Mouse (Mus musculus): ENCODE measurements at regions not wholly inside any gene's neighbourhood (a gene's known extent, or its start where the extent isn't known, plus 50 kb on each side); places are given as distances from the start of the nearest gene placed in this dataset.

DNA sequence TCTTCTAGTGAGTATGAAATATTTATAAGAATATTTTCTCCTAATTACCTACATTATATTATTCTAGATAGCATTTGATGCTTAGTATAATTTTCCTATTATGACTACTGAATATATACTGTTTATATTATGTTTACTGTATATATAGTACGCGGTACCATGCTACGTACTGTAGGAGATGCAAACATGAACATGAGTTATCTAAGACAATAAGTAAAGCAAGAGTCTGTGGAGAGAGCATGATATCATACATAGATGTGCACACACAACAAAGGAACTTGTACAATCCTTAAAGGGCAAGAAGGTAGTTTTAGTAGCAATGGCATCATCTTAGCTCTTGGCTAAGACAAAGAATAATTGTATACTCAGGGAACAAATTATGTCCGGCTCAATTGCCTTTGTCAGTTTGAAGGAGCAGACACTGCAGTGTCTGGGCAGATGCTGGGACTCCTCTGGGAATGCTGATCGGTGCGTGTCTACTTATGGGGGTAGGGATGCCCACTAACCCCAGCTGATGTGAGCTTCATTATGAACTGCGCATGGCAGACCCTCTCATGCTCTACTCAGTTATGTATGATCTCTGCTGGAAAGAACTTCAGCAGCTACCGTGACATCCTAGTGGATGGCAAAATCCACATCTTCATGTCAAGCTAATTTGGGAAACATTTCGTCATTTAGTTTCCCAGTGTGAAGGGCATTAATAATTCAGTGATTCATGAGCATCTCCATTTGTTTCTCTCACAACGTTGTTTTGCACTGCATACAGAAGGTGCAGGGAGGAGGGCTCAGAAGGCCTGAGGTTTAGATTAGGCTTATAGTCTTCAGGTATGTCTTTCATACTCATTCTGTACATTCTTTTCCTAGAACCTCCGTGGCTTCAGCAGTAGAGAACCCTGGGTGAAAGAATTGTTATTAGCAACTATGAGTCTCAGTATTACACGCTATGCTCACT is 70.8 kb upstream of the Mycbp2 start:
- Histone ChIP-seq H3K9ac (no peak overlapping the region), H3K27ac (peak overlapping the region; percentile 61), H3K27me3 (no peaks in the 10 kb centered on the region), H3K4me3 (no peak overlapping the region), H3K36me3 (no peaks in the 10 kb centered on the region), H3K4me2 (no peak overlapping the region), H3K9me3 (no peaks in the 10 kb centered on the region), H3K4me1 (replicated peaks) (peaks cover 14% of the 10 kb centered on the region)
- ATAC-seq (ENCODE audit: low FRiP score): peak; percentile 83
- WGBS: 52% methylated on average over 12 of the region's 12 CpGs

DNA sequence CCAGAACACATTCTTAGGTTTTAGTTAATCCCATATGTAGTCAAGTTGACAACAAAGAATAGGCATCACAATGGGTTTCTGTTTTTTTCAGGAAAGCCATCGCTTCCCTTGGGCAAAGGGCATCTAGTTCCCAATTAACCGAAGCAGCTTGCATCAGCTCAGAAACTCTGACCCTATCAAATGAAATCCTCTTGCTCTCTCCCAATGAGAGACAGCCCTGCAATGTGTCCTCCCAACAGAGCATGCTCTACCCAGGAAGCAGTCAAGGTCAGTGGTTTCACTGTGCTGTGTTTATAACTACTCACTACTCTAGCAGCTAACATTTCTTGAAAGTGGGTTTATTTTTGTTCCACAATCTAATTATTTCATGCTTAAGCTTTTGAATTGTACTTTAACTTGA is 58.0 kb upstream of the Mycbp2 start:
- H3K9me3 ChIP-seq: no peaks in the 10 kb centered on the region
- no peak overlapping the region for H3K4me2 ChIP-seq
- no peak overlapping the region for H3K27ac ChIP-seq
- no peaks in the 10 kb centered on the region for H3K36me3 ChIP-seq
- no peak overlapping the region for H3K4me3 ChIP-seq
- H3K27me3 ChIP-seq: no peaks in the 10 kb centered on the region
- no peak overlapping the region for H3K9ac ChIP-seq
- WGBS: 84% methylated on average over 2 of the region's 2 CpGs
- ATAC-seq (ENCODE audit: low FRiP score): no peak
- H3K4me1 ChIP-seq (replicated peaks): no peaks in the 10 kb centered on the region

DNA sequence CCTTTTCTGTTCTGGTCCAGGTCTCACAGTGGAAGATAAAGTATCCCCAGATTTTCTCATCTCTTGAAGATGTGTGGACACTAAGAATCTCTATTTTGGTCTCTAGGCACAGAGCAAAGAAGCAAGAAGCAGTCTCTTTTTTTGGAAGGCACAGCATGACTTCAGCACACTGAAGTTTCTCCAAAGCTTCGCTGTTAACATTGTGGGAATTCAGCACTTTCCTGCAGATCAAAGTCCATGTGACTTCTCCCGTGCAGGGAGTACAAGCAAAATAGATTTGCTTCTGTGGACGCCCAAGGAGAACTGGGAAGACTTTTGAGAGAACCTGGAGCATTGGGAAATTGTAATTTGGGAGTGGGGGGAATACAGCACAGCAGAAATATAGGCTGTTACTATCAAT is 56.4 kb upstream of the Mycbp2 start:
- H3K36me3 ChIP-seq: no peaks in the 10 kb centered on the region
- H3K4me3 ChIP-seq: no peak overlapping the region
- no peak for ATAC-seq (ENCODE audit: low FRiP score)
- no peaks in the 10 kb centered on the region for H3K9me3 ChIP-seq
- WGBS: 70% methylated on average over 3 of the region's 3 CpGs
- H3K27me3 ChIP-seq: no peaks in the 10 kb centered on the region
- no peak overlapping the region for H3K4me2 ChIP-seq
- no peak overlapping the region for H3K27ac ChIP-seq
- H3K4me1 ChIP-seq (replicated peaks): no peaks in the 10 kb centered on the region
- no peak overlapping the region for H3K9ac ChIP-seq

DNA sequence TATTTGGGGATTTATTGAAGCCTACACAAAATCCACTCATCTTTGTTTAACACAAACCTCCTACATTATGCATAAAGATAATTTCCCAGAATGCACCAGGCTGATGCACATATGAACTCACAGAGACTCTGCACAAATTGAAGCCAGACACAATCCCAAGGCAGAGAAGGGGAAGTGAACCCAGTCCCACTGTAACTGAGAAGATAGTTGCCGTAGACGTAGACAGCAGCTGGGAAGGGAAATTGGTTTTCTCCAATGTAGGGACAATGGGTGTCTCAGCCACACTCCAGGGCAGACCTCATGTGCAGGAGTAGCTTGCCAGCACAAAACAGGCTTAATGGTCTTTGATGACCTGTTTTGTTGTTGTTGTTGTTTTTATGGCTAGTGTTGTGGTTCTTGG is 55.4 kb upstream of the Mycbp2 start:
- no peak overlapping the region for H3K4me3 ChIP-seq
- no peaks in the 10 kb centered on the region for H3K36me3 ChIP-seq
- no peak for ATAC-seq (ENCODE audit: low FRiP score)
- WGBS: 91% methylated on average over 2 of the region's 2 CpGs
- H3K27me3 ChIP-seq: no peaks in the 10 kb centered on the region
- no peak overlapping the region for H3K9ac ChIP-seq
- no peaks in the 10 kb centered on the region for H3K9me3 ChIP-seq
- H3K27ac ChIP-seq: no peak overlapping the region
- no peaks in the 10 kb centered on the region for H3K4me1 ChIP-seq (replicated peaks)
- H3K4me2 ChIP-seq: no peak overlapping the region

DNA sequence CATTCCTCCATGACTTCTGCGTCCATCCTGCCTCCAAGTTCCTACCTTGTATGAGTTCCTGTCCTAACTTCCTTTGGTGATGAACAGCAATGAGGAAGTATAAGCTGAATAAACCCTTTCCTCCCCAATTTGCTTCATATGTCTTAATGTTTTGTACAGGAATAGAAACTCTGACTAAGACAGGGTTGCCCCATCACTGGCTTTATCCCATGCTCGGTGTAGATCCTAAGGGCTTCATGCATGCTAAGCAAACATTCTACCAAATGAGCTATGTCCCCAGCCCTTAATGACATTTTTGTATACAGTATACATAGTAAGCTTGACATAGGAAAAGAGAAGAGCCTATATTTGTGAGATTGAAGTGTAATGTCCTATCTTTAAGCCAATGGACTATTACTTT is 54.7 kb upstream of the Mycbp2 start:
- no peaks in the 10 kb centered on the region for H3K4me1 ChIP-seq (replicated peaks)
- no peak overlapping the region for H3K4me3 ChIP-seq
- no peak overlapping the region for H3K4me2 ChIP-seq
- no peaks in the 10 kb centered on the region for H3K9me3 ChIP-seq
- H3K9ac ChIP-seq: no peak overlapping the region
- H3K27ac ChIP-seq: no peak overlapping the region
- H3K27me3 ChIP-seq: no peaks in the 10 kb centered on the region
- no peak for ATAC-seq (ENCODE audit: low FRiP score)
- 91% methylated on average over 2 of the region's 2 CpGs for WGBS
- no peaks in the 10 kb centered on the region for H3K36me3 ChIP-seq

DNA sequence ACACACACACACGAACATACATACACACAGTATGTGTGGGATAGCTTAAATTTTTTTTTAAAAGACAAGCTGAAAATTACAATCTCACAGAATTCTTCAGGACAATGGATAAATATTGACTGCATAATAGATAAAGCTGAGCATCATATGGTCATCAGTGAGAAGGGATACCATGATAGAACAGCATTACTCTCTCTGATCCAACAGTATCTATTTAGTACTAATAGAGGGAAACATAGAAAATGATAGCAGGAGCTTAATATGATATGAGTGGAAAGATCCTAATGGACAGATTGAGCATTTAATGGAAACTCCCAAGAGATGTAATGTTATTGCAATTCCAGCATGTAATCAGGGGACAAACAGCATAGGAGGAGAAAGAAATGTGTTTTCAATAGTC is 51.8 kb upstream of the Mycbp2 start:
- Histone ChIP-seq H3K4me3 (no peak overlapping the region), H3K4me2 (no peak overlapping the region), H3K9ac (no peak overlapping the region), H3K27ac (no peak overlapping the region), H3K36me3 (no peaks in the 10 kb centered on the region), H3K9me3 (no peaks in the 10 kb centered on the region), H3K27me3 (no peaks in the 10 kb centered on the region), H3K4me1 (replicated peaks) (no peaks in the 10 kb centered on the region)
- peak; percentile 21; the same call in 1 of the 2 replicates for ATAC-seq (ENCODE audit: low FRiP score)
- WGBS: 92% methylated on average over 1 of the region's 1 CpGs
